Mouse (Mus musculus) right cerebral cortex, adult 18-20 months (tissue): ENCODE data around the gene Pitpnc1.
A peak's percentile ranks its signal among the peaks of the same experiment; 100 is the strongest.

Source experiments
- DNase-seq: peaks from one replicate; pipeline ENCODE4 v3.0.0; 2022; ENCODE audit warnings: mixed read lengths

The Pitpnc1 gene

GRCm38 (mm10) chr11:107322226-107322625 lies 148.3 kb downstream of the Pitpnc1 start:
- DNase-seq: no peak

DNA sequence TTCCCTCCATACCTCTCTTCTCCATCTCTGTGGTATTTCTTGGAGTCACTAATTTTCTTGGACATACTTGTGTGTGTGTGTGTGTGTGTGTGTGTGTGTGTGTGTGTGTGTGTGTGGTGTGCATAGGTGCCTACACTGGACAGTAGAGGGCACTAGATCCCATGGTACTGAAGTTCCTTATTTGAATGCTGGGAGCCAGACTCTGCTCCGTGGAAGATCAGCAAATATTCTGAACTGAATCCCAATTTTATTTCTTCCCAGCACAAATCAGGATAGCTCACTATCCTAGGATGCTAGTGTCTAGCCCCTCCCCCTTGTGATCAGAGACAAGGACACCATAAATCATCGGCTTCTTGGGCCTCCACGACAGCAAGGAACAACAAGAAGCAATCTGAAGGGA lies 148.7 kb downstream of the Pitpnc1 start:
- no peak for DNase-seq

DNA sequence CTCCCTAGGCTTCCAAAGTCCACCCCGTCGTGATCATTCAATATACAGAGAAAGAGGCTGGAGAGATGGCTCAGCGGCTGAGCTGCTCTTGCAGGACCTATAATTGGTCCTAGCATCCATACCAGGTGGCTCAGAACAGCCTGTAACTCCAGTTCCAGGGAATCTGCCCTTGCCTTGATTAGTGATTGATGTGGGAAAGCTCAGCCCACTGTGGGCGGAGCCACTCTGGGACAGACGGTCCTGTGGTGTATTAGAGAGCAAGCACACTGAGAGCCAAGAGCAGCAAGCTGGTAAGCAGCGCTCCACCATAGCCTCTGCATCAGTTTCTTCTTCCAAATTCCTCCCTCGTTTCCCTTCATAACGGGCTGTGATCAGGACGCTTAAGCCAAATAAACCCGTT lies 150.6 kb downstream of the Pitpnc1 start:
- DNase-seq: no peak

DNA sequence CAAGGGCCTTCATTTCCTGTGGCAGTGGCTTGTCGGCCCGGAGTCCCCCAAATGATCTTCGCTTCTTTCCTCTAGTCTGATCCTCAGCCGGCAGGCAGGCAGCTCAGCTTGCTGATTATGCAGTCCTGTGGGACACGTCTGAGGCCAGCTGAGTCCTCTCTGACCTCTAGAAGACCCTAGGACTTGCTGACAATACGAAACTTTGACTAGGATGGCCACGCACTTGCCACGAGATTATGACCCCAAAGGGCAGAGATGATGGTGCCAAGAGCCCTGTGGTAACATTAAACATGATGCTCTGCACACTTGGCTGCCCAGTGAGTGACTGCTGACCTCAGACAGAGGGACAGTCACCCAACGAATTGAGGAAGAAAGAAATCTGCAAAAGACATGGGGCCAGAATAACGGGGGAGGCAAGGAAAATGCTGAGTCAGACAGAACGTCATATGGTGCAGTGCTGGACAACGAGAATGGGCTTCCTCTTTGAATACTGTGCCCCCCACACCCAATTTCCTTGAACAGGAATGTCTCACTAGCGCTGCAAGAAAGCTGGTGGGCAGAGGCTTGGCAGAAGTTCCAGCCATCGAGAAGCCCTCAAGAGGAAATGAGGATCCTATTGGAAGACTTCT lies 152.7 kb downstream of the Pitpnc1 start:
- no peak for DNase-seq

- DNase-seq: peak; percentile 26
Measured at GRCm38 (mm10) chr11:107315475-107315874, 155.0 kb downstream of the Pitpnc1 start.

DNA sequence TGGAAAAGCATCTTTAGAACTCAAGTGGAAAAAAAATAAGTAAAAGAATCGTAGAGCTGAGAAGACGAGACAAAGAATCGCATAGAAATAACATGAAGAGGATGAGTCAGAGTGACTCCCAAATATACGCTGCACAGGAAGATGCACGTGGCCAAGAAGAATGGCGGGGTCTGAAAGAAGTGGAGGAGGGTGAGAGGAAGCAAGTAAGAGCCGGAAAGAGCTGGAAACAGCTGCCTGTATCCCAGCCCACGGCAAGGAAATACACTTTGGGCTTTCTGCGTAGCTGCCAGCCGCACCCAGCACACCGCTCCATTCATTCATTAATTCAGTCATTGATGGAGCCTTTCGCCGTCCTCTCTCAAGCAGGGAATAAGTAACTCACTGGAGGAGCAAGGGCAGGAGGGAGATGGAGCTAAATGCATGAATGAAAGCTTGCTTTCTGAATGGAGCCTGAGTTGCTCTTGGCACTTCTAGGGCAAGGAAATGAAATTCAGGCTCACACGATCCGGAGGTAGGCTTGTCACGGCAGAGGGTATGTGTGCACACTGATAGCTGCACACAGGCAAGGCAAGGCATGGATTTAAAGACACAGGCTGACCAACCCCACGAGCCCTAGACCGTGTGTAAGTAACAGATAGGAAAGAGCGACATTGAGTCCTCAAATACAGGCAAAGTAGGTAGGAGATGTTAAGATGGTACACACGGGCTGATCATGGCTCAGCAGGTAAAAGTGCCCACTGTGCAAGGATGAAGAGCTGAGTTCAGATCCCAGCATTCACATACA lies 160.0 kb downstream of the Pitpnc1 start:
- peak; percentile 68 for DNase-seq

DNA sequence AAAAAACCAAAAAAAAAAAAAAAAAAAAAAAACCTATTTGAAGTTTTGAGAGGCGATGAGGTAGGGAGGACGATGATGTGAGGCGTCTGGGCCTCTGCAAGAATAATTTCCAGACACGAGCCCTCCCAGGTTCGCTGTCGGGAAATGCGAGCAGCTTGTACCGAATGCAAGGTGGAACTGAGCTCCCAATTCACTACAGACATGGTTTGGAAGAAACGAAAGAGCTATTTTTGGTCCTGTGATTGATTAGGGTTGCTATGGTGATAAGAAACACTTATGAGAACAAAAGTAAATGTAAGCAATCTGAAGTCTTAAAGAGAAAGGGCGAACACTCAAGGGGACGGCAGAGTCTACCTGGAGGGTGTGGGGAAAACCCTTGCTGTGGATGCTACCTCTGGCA lies 164.3 kb downstream of the Pitpnc1 start:
- DNase-seq: no peak

DNA sequence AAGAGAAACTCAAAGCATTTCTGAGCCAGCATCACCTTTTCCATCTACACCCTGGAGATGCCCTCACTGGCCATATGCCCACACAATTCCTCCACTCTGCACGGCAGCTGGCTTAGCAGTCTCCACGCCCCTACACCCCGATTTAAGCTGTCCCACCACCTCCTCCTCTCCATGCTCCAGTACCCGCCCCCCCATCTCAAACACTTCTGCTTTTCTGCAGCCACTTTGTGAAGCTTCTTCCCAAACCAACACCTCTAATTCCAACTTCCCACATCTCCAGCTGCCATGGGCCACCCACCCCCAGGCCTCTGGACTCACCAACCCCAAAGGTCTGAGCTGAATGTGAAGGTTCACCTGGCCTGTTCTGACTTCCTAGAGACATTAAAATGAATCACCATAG lies 168.4 kb downstream of the Pitpnc1 start:
- peak; percentile 34 for DNase-seq

- no peak for DNase-seq
Measured at GRCm38 (mm10) chr11:107300235-107300634, 170.3 kb downstream of the Pitpnc1 start.

DNA sequence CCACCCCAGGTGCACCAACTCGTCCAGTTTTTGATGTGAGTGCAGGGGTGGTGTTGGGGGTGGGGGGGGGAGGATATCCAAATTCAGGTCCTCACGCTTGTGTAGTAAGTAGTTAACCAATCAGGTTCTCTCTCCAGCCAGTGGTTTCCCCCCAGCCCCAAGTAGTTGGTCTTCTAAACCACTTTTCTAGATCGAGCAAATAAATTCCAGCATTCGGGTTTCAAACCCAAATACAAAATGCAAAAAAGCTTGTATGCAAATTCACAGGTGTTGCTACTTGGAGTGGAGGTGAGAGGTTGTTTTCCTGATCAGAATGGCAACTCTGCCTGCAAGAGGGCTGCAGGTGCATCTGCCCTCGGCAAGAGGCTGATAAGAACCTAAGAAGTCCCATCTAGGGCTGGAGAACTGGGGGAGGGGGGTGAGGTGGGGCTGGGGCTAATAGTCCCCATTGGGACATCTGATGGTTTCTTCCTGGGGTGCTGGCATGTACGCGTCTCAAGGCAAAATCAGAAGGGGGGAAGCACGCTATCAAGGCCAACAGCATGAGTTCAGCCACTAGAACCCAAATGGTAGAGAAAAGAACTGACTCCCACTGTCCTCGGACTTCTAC lies 170.9 kb downstream of the Pitpnc1 start:
- no peak for DNase-seq

GRCm38 (mm10) chr11:107296176-107296575 lies 174.3 kb downstream of the Pitpnc1 start:
- no peak for DNase-seq

GRCm38 (mm10) chr11:107292036-107292435 lies 178.5 kb downstream of the Pitpnc1 start:
- DNase-seq: no peak

DNA sequence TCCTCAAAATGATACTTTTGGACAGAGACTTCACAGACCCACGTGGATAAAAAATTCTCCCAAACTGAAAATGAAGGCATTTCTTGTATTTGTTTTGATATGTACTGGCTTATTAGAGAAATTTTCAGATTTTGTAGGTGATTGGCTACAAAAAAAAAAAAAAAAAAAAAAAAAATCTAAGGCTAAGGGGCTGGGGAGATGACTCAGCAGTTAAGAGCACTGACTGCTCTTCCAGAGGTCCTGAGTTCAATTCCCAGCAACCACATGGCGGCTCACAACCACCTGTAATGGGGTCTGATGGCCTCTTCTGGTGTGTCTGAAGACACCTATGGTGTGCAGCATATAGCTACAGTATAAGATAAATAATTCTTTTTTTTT lies 182.3 kb downstream of the Pitpnc1 start:
- DNase-seq: no peak

- DNase-seq: no peak
Measured at GRCm38 (mm10) chr11:107287215-107288185, 183.0 kb downstream of the Pitpnc1 start.

DNA sequence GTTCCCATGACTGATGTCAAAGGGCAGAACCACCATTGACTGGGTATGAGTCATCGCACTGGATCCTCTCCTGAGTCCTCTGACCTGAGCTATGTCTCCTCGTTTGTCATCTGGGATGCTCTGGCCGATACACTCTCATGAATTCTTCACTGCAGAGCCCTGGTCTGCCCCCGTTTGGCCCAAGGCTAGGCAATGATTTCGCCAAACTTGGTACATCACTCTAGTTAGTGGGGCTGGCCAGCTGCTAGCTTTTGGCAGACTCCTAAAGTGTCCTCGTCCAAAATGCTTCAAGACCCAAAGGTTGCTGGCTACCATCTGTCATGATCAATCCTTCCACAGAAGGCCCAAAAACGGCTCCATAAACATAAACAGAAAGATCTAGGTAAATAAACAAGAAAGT lies 184.8 kb downstream of the Pitpnc1 start:
- DNase-seq: no peak

GRCm38 (mm10) chr11:107283632-107284031 lies 186.9 kb downstream of the Pitpnc1 start:
- no peak for DNase-seq

DNA sequence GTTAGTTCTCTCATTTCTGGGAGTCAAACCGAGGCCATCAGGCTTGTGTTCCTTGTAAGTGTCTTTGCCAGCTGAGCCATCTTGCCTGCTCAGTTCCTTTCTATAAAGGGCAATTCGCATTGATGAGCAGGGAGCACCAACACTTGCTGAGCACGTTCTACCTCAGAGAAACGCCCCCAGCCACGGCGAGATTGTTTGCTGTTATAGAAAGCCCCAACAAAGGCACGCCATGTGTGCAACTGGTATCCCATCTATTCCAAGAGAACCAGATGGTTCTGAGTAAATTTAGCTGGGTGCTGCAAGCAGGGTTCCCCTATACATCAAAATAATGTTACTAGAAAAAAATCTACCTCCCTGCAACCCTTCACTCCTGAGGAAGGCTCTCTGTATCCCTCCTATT lies 188.0 kb downstream of the Pitpnc1 start:
- DNase-seq: peak; percentile 25

GRCm38 (mm10) chr11:107279258-107279657 lies 191.2 kb downstream of the Pitpnc1 start:
- DNase-seq: no peak

DNA sequence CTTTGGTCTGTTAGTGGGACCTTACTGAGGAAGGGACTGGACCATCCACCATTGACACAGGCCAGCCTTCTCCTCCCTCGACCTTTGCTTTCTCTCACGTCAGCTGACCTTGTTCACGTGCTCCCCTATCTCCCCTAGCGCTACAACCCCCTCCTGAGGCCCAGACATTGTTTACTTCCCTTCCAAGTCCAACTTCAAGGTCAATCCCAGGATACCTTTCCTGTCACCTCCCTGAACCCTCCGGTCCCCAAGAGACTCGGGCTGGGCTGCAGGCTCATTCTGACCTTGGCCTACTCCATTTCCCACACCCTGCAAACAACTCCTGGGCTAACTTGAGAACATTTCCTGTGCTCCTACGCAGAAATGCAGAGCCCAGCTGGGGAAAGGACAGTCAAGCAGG lies 193.6 kb downstream of the Pitpnc1 start:
- DNase-seq: no peak

- no peak for DNase-seq
Measured at GRCm38 (mm10) chr11:107276337-107276736, 194.2 kb downstream of the Pitpnc1 start.

DNA sequence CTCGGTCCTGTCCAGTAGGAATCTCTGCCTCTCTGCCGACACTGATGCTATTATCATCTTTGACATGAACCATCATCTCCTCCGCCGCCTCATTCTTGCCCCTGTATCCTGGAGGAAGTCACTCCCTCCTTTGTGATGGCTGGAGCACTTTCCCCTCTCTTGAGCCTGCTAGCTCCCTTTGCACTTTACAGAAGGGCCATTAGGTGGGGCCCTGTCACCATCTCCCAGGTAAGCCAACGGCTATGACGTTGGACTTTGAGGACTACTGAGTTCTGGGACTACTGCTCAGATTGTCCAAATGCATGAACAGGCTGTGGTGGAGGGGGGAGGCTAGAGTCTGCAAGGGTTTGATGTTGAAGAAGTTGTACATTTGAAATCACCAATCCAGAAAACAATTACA lies 194.6 kb downstream of the Pitpnc1 start:
- peak; percentile 19 for DNase-seq

DNA sequence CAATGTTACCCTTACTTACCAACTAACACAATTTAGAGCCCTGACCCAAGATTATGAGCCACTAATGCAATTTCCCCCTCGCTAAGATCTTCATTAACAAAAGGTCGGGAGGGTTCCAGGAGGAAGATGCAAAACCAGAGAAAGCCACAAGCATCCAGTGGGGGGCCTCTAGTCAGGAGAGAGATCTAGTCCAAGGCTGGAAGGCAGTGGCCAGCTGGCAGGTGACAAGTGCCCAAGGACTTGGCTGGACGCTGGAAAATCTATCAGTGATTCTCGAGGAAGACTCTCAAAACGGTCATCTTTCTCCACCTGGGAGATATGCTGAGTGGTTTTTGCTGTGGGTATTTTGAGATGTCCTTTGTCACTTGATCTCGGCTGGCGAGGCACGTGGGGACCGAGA lies 196.3 kb downstream of the Pitpnc1 start:
- no peak for DNase-seq
